Mouse (Mus musculus) kidney, embryonic 15.5 days (tissue): ENCODE measurements around the gene Ipo8. TPM values are rescaled to one million over a fixed set of nuclear protein-coding genes. Genes with fewer than 3 reads are reported as not detected.
A peak's percentile ranks its signal among the peaks of the same experiment; 100 is the strongest.

Experiments
- ATAC-seq: fragments of 200-750 bp; cut with Nextera tagmentation; replicated peaks from 2 replicates; pipeline ENCODE4 v1.8.0; 2017; ENCODE audit warnings: moderate TSS enrichment; ENCODE audit not compliant: low FRiP score
- H3K27ac ChIP-seq: fragments of 300-500 bp; sonication (generic); 2 replicates; pipeline ENCODE4 v1.5.1; 2015; ENCODE audit warnings: mild to moderate bottlenecking, inconsistent platforms
- H3K27me3 ChIP-seq: fragments of 300-500 bp; sonication (generic); 2 replicates; pipeline ENCODE4 v1.6.1; 2015; ENCODE audit warnings: inconsistent platforms
- H3K36me3 ChIP-seq: fragments of 300-500 bp; sonication (generic); 2 replicates; pipeline ENCODE4 v1.6.1; 2015; ENCODE audit warnings: inconsistent platforms
- H3K4me1 ChIP-seq: fragments of 300-500 bp; sonication (generic); 2 replicates; pipeline ENCODE4 v1.6.1; 2015; ENCODE audit warnings: inconsistent platforms
- H3K4me2 ChIP-seq: fragments of 300-500 bp; sonication (generic); 2 replicates; pipeline ENCODE4 v1.6.1; 2015; ENCODE audit warnings: moderate library complexity, mild to moderate bottlenecking, inconsistent platforms
- H3K4me3 ChIP-seq: fragments of 300-500 bp; sonication (generic); replicated peaks from 2 replicates; pipeline ENCODE4 v1.5.1; 2015; ENCODE audit warnings: mild to moderate bottlenecking, inconsistent platforms
- H3K9ac ChIP-seq: fragments of 300-500 bp; sonication (generic); 2 replicates; pipeline ENCODE4 v1.6.1; 2015; ENCODE audit warnings: mild to moderate bottlenecking, inconsistent platforms
- H3K9me3 ChIP-seq: fragments of 300-500 bp; sonication (generic); replicated peaks from 2 replicates; pipeline ENCODE4 v1.6.1; 2016; ENCODE audit warnings: inconsistent platforms
- WGBS: fragments of 180-500 bp; shearing (Covaris S2); methylation state at CpG from one replicate; pipeline ENCODE4 v1.1.7; 2015; ENCODE audit warnings: mixed read lengths; 5-methylcytosine and 5-hydroxymethylcytosine counted together
- polyA plus RNA-seq: library from polyadenylated mRNA; unstranded; fragments of >200 nt; fragmentation: Nextera tagmentation; extraction: Ambion mirVana; gene quantifications from 2 replicates; pipeline ENCODE4 v1.2.1, GENCODE M21; 2015

Ipo8 gene
- polyA plus RNA-seq, 1 experiment from 2014 or later: 26.7 TPM

DNA sequence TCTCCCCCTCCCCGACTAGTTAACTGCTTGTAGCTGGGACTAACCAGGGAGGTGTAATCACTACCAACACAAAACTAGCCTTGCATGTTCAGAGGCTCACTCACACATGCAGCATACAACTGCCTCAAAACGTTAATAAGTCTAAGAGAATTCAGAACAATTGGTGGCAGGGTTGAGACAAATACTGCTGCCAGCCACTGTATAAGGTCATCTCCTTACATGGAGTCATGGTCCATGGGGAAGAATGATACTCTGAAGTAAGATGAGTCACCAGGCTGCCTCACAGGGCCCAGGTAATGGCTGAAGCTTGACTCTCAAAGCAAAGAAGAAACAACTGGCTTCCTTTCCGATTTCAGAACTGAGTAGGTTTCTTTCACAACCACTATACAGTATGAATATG, 81.1 kb downstream of the Ipo8 start:
- no peak for ATAC-seq
- WGBS: 84% methylated on average over 3 of the region's 3 CpGs
- H3K4me3 ChIP-seq: no peak overlapping the region
- H3K36me3 ChIP-seq: no peaks in the 10 kb centered on the region
- no peaks in the 10 kb centered on the region for H3K4me1 ChIP-seq
- H3K27me3 ChIP-seq: no peaks in the 10 kb centered on the region
- H3K27ac ChIP-seq: no peak overlapping the region
- H3K4me2 ChIP-seq: no peak overlapping the region
- H3K9me3 ChIP-seq: no peaks in the 10 kb centered on the region
- H3K9ac ChIP-seq: no peak overlapping the region

DNA sequence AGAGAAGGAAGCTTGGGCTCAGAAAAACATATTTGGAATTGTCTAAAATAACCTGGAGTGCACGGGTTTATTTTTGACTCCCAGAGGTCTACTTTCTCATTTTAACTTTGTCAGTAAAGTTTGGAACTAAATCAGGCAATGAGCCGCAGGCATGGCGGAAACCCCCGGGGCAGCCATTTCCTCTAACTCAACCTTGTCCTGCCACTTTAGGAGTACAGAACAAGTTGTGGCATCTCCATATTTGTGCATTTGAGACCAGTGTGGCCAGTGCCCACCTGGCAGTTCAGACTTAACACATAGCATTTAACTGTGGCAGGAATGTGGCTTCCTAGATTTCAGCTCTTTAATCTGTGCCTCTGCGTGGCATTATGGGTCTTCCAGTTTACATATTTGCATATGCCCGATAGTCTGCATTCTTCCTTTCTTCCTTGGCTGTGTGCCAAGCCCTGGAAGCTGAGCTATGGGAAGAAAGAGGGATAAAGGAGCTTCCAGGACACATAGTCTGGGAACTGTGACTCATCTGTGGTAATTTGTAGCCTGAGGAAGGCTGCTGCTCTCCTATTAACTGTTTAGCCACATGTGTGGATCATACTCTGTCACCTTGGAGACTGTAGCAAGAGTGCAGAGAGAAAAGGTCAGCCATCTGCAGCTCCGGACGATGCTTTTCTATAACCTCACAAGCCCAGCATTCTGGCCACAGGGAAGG, 90.6 kb downstream of the Ipo8 start:
- H3K4me3 ChIP-seq: no peak overlapping the region
- H3K27me3 ChIP-seq: no peaks in the 10 kb centered on the region
- peaks cover 4% of the 10 kb centered on the region; the same call in 1 of the 2 replicates for H3K4me1 ChIP-seq
- H3K4me2 ChIP-seq: no peak overlapping the region
- H3K9me3 ChIP-seq: no peaks in the 10 kb centered on the region
- H3K36me3 ChIP-seq: no peaks in the 10 kb centered on the region
- no peak overlapping the region for H3K27ac ChIP-seq
- ATAC-seq: no peak
- no peak overlapping the region for H3K9ac ChIP-seq
- 68% methylated on average over 8 of the region's 8 CpGs for WGBS

DNA sequence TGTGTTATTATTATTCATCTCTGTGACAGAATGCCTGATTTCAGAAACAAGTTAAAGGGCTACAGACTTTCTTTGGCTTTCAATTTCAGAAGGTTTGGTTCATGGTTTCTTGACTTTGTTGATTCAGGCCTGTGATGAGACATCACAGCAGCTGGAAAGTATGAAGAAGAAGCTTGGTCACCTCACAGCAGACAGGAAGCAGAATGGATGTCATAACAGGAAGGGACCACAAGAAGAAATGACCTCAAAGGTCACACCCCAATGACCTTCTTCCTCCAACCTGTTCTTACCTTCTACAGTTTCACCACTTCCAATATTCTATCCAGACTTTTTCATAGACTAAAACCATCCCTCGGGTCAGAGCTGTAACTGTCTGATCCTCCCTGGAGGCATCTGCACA, 94.9 kb downstream of the Ipo8 start:
- no peak overlapping the region for H3K27ac ChIP-seq

DNA sequence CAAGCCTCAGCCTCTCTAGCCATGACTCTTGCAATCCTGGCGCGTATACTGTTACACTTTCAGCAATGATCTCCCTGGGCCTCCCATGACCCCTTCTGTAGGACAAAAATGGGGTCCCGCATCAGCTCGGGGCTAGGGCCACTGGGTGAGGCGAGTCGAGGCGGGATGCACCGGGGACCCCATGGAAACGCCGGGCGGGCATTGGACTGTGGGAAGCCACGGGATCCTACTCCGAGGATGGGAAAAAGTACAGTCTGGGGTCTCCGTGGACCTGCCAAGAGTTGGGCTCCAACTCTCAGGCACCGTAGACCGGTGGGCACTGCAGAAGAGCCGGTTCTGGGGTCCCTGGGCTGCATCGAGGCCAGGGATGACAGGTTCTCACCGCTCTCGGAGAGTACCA, 97.3 kb downstream of the Ipo8 start:
- H3K36me3 ChIP-seq: no peaks in the 10 kb centered on the region
- H3K4me3 ChIP-seq: no peak overlapping the region
- no peak for ATAC-seq
- H3K4me2 ChIP-seq: no peak overlapping the region
- WGBS: 94% methylated on average over 20 of the region's 20 CpGs
- H3K9me3 ChIP-seq: no peaks in the 10 kb centered on the region
- H3K9ac ChIP-seq: no peak overlapping the region
- H3K27me3 ChIP-seq: no peaks in the 10 kb centered on the region
- H3K4me1 ChIP-seq: no peaks in the 10 kb centered on the region
- no peak overlapping the region for H3K27ac ChIP-seq

More for the DNA sequence above, 94.9 kb downstream of the Ipo8 start:
- 84% methylated on average over 1 of the region's 1 CpGs for WGBS
- Histone ChIP-seq H3K9ac (no peak overlapping the region), H3K9me3 (no peaks in the 10 kb centered on the region), H3K4me1 (peaks cover 4% of the 10 kb centered on the region; the same call in 1 of the 2 replicates), H3K4me3 (no peak overlapping the region), H3K4me2 (no peak overlapping the region), H3K27me3 (no peaks in the 10 kb centered on the region), H3K36me3 (no peaks in the 10 kb centered on the region)
- ATAC-seq: no peak

DNA sequence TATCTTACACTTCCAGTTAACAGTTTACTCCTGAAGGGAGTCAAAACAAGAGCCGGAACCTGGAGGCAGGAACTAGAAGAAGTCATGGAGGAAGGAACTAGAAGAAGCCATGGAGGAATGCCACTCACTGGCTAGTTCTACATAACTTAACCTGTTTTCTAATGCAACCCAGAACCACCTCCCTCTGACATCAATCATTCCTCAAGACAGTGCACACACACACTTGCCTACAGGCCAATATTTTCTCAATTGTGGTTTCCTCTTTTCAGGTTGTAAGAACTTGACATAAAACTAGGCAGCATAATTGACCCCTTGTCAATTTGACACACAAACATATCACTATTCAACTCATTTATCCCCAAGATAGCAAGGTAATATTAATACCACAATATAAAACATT, 98.3 kb downstream of the Ipo8 start:
- no peak overlapping the region for H3K4me2 ChIP-seq
- 75% methylated on average over 1 of the region's 1 CpGs for WGBS
- no peak overlapping the region for H3K4me3 ChIP-seq
- H3K4me1 ChIP-seq: 0 out of 2 replicates have a peak, but pooled peaks cover 5% of the 10 kb centered on the region
- no peak overlapping the region for H3K27ac ChIP-seq
- no peaks in the 10 kb centered on the region for H3K9me3 ChIP-seq
- H3K9ac ChIP-seq: no peak overlapping the region
- no peaks in the 10 kb centered on the region for H3K36me3 ChIP-seq
- ATAC-seq: no peak
- H3K27me3 ChIP-seq: no peaks in the 10 kb centered on the region

DNA sequence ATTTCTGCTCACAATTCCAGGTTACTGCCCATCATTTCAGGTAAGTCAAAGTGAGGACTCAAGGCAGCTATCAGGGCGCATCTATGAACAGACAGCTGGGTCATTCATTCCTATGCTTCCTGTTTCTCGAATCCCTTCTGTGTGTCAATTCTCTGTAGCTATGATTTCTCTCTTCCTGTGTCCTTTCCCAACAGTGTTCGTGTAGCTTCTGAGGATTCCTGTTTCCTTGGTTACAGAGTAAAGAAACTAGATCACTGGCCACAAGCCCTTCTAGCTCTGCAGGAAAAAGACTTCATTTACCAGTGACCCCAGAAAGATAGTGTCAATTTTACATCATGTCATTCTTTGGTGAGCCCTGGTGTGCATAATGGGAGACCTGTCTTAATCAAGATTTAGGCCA, 102.7 kb downstream of the Ipo8 start:
- Histone ChIP-seq H3K9ac (no peak overlapping the region), H3K27ac (peak overlapping the region; percentile 41; the same call in 1 of the 2 replicates), H3K4me2 (no peak overlapping the region), H3K4me1 (0 out of 2 replicates have a peak, but pooled peaks cover 12% of the 10 kb centered on the region), H3K9me3 (no peaks in the 10 kb centered on the region), H3K27me3 (no peaks in the 10 kb centered on the region), H3K36me3 (no peaks in the 10 kb centered on the region), H3K4me3 (no peak overlapping the region)
- ATAC-seq: no peak
- 44% methylated on average over 3 of the region's 3 CpGs for WGBS

DNA sequence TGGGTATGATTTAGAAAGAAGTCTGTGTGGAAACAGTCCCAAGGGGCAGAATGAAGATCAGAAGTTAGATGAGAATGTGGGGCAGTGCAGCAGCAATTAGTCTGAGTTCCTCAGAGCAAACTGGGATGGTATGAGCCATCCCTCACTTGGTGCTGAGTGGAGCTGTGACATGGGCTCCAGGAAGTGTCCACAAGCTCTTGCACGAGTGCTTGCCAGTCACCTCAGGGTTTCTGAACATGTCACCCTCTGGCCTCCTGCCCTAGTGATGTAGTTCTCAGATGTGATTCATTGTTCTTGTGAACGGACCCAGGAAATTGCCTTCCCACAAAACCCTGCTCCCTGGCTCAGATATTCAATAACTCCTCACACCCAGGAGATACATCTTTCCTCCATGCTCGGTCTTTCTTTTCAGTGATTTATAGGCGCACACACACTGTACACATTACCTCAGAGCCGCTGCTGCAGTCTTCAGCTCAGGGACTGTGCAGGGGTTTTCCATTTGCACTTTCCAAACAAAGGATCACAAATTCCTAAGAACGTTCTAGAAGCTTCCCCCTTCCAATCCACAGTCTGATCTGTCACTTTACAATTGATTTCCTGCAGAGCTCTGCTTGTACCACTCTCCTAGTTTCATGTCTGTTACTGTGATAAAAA, 103.3 kb downstream of the Ipo8 start:
- Histone ChIP-seq H3K27ac (peak overlapping the region; percentile 54), H3K9ac (no peak overlapping the region)
- WGBS: 33% methylated on average over 6 of the region's 6 CpGs

DNA sequence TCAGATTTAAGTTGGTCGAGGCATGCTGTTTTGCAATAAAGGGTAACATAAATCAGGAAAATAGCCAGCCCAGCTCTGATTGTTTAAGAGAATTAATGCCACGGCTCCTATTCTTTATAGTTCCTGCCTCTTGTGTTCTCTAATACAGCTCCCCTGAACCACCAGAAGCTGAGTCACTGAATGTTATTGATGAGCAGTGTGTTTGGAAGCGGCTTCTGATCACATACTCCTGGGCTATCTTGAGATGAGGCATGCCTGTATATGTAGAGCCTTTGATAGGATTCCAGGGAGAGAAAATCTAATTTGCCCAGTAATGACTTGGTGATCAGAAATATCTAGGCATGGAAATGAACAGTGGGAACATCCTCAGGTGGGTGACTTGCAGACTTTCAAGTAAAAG, 106.8 kb downstream of the Ipo8 start:
- Histone ChIP-seq H3K4me3 (no peak overlapping the region), H3K4me2 (no peak overlapping the region), H3K27ac (no peak overlapping the region), H3K9me3 (no peaks in the 10 kb centered on the region), H3K9ac (no peak overlapping the region), H3K27me3 (no peaks in the 10 kb centered on the region), H3K36me3 (no peaks in the 10 kb centered on the region), H3K4me1 (0 out of 2 replicates have a peak, but pooled peaks cover 12% of the 10 kb centered on the region)
- ATAC-seq: no peak
- WGBS: 41% methylated on average over 3 of the region's 3 CpGs

More for the DNA sequence above, 103.3 kb downstream of the Ipo8 start:
- ATAC-seq: no peak
- H3K36me3 ChIP-seq: no peaks in the 10 kb centered on the region
- no peaks in the 10 kb centered on the region for H3K27me3 ChIP-seq
- no peak overlapping the region for H3K4me3 ChIP-seq
- no peak overlapping the region for H3K4me2 ChIP-seq
- H3K4me1 ChIP-seq: 0 out of 2 replicates have a peak, but pooled peaks cover 12% of the 10 kb centered on the region
- no peaks in the 10 kb centered on the region for H3K9me3 ChIP-seq

Other genes with a start within 250 kb of the Ipo8 start
- 17.1 and 19.5 TPM in 2 replicates for gene Caprin2, start 64.8 kb upstream of the Ipo8 start, polyA plus RNA-seq
- gene Sinhcaf, start 115.0 kb upstream of the Ipo8 start, polyA plus RNA-seq: 144 and 158 TPM in 2 replicates